Mouse (Mus musculus) C2C12 (cell line): ENCODE data around the gene Eif3l.

Source experiments
- CEBPB ChIP-seq: IDR thresholded peaks from one replicate; pipeline ENCODE4 v1.6.1; 2011; ENCODE audit warnings: low read depth, mild to moderate bottlenecking, control low read depth, moderate library complexity
- CTCF ChIP-seq: IDR thresholded peaks from one replicate; pipeline ENCODE4 v1.5.1; 2011; ENCODE audit not compliant: control insufficient read depth, insufficient read depth, insufficient read length
- FOSL1 ChIP-seq: IDR thresholded peaks from one replicate; pipeline ENCODE4 v1.8.0; 2011; ENCODE audit warnings: mild to moderate bottlenecking, low read length; ENCODE audit not compliant: poor library complexity, insufficient read depth, severe bottlenecking
- MAX ChIP-seq: IDR thresholded peaks from one replicate; pipeline ENCODE4 v1.6.1; 2011; ENCODE audit warnings: mild to moderate bottlenecking, control low read depth
- MYOD1 ChIP-seq: IDR thresholded peaks from one replicate; pipeline ENCODE4 v1.6.1; 2011; ENCODE audit warnings: low read depth; ENCODE audit not compliant: control insufficient read depth, insufficient read length
- MYOG ChIP-seq: IDR thresholded peaks from one replicate; pipeline ENCODE4 v1.6.1; 2011; ENCODE audit not compliant: control insufficient read depth, insufficient read length; ENCODE audit errors: extremely low read depth
- USF1 ChIP-seq: IDR thresholded peaks from one replicate; pipeline ENCODE4 v1.6.1; 2011; ENCODE audit warnings: low read depth, mild to moderate bottlenecking, control low read depth, moderate library complexity

DNA sequence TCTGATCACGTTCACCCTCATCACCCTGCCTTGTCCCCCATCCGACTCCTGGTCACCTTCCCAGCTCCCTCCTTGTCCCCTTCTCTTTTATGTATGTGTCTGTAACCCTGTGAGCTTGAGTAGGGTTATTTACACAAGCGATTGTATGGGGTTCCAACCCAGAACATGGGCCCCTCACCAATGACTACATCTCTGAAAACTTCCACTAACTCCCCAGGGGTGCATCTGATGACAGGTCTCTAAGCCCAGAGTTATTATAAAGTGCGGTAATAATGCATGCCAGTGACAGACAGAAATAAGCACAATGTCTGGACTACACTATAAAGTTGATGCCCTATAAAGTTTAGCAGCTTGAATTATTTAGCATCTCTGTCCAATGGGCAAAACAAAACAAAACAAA is 25.4 kb downstream of the Eif3l start:
- TF ChIP-seq CEBPB (no peak), CTCF (no peak), FOSL1 (no peak), MAX (no peak), USF1 (no peak), MYOG (no peak), MYOD1 (no peak)
